Mouse (Mus musculus): ENCODE results near the gene Lef1.
A peak's percentile ranks its signal among the peaks of the same experiment; 100 is the strongest.

The Lef1 gene

DNA sequence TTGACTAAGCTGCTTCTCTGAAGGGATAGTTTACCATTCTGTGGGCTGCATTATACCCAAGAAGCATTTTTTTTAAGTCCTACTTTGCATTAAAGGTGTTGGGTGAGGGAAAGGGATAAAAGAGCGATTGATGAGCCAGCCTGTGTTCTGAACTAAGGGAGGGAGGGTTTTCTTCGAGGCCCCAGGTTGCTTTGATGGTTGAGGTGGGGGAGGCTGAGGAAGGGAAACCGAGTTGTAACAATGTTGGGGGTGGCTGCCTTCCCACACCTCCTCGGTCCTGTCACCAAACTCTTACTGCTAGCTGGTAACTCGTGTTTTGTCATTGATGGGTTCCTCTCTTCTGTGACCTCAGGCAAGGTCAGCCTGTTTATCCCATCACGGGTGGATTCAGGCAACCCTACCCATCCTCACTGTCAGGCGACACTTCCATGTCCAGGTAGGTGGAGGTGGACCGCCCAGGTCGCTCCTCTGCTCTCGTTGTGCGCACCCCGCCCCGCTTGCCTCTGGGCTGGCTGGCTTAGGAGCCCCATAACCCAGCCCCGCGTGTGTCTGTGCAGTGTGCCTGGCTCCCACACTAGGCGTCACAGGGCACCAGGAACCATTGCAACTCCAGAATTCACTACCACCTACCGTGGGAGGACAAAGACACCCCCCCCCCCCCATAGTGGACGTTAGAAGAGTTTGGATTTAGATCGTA lies 80.5 kb downstream of the Lef1 start:
- no peak for DNase-seq (ENCODE audit: low spot score in 2 of 2)

DNA sequence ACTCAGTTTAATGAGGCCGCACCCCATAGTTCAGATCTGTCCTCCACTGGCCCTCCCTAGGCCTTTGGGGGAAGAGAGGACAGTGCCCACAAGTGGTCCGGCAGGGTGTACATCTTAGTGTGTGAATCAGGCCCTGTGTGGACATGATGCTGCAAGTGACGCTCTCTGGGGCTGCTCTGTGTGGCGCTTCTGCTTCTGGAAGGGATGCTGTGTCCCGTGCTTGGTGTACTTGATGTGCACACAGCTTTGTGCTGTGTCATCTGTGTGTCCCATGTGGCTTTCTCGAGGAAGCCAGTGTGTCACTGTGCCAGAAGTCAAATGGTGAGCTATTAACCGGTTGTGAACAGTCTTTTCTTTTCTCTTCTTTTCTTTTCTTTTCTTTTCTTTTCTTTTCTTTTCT lies 81.2 kb downstream of the Lef1 start:
- no peak for DNase-seq (ENCODE audit: low spot score in 2 of 2)

- DNase-seq (ENCODE audit: low spot score in 2 of 2), result no peak
These were observed 85.8 kb downstream of the Lef1 start for GRCm38 (mm10) chr3:131196050-131196449.

GRCm38 (mm10) chr3:131196507-131197019 lies 86.3 kb downstream of the Lef1 start:
- DNase-seq (ENCODE audit: low spot score in 2 of 2), result no peak

DNA sequence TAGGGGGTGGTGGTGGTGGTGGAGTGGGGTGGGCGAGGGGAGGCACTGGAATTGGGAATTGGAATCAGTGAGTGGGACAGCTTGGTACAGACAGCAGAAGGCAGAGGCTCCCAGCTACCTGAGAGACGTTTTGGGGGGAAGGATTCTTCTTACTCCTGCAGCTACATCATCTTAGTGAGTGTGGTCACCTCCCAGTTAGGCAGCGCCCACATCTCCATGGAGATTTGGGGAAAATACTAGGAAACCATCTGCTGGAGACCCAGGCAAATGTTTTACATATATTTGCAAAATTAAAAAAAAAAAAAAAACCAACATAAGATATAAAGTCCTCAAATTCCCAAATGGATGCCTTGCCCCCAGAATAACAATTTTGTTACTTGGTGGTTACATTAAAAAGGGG lies 88.7 kb downstream of the Lef1 start:
- DNase-seq (ENCODE audit: low spot score in 2 of 2), result no peak

GRCm38 (mm10) chr3:131199590-131200288 lies 89.5 kb downstream of the Lef1 start:
- no peak for DNase-seq (ENCODE audit: low spot score in 2 of 2)

DNA sequence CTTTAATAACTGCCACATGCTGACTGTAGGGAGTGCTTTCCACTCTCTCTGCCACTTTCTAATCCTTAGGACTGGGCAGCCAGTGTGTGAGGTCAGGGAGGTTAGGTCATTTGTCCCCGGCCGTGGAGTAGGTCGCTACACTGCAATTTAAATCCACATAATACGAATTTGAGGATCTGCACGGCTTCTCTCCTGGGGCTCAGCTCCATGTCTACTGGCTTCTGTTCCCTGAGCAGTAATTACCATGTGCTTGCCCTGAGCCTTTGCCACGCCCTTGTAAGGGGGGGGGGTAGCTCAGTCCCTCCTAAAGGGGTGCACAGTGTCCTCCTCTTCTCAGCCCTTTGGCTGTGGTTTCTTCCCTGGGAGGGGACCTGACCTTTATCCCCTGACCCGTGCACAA lies 92.0 kb downstream of the Lef1 start:
- no peak for DNase-seq (ENCODE audit: low spot score in 2 of 2)

DNA sequence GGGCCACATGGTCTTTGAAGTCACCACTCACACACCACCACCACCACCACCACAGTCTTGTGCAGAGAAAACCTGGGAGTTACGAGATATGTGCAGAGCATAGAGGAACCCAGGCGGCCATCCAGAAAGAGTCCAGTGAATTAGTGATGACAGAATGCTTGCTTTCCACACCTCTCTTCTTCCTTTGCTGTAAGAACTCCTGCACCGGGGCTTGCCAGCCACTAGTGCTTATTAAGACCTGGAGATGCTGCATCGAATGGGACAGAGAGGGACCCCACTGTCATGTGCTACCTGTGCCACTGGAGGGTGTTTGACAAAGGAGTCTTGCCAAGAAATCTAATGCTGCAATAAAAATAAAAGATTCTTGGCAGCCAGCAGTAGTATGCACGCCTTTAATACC lies 97.6 kb downstream of the Lef1 start:
- DNase-seq (ENCODE audit: low spot score in 2 of 2), result no peak

GRCm38 (mm10) chr3:131208265-131208891 lies 98.1 kb downstream of the Lef1 start:
- DNase-seq (ENCODE audit: low spot score in 2 of 2), result no peak

GRCm38 (mm10) chr3:131212200-131212599 lies 101.9 kb downstream of the Lef1 start:
- no peak for DNase-seq (ENCODE audit: low spot score in 2 of 2)

GRCm38 (mm10) chr3:131214060-131214658 lies 103.9 kb downstream of the Lef1 start:
- DNase-seq (ENCODE audit: low spot score in 2 of 2), result no peak

GRCm38 (mm10) chr3:131214841-131215240 lies 104.6 kb downstream of the Lef1 start:
- no peak for DNase-seq (ENCODE audit: low spot score in 2 of 2)

DNA sequence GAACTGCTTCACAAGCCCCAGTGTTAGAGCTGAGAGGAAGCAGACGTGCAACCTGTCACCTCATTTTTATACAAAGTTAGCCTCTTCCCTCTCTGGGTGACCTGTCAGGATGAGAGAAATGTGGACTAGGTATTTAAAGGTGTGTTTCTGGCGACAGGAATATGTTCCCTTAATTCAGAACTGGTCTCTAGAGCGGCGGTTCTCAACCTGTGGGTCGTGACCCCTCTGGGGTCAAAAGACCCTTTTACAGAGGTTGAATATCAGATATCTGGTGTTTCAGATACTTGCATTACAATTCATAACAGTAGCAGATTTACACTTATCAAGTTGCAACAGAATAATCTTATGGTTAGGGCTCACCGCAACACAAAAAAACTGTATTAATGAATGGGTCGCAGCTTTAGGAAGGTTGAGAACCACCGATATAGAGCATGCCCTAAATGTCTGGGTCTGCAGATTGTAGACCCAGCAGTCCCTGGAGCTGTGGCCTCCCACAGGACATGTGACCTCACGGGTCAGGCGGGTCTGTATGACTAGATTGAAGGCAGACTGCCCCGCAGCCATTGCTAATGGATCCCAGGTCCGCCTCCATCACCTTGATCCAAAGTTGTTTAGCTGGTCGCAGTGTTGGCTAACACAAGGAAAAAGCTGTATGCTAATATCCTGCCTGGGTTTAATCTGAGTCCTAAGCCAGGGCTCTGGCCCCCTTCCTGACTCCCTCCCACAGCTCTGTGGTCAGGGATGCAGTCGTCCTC lies 108.5 kb downstream of the Lef1 start:
- DNase-seq (ENCODE audit: low spot score in 2 of 2), result no peak

DNA sequence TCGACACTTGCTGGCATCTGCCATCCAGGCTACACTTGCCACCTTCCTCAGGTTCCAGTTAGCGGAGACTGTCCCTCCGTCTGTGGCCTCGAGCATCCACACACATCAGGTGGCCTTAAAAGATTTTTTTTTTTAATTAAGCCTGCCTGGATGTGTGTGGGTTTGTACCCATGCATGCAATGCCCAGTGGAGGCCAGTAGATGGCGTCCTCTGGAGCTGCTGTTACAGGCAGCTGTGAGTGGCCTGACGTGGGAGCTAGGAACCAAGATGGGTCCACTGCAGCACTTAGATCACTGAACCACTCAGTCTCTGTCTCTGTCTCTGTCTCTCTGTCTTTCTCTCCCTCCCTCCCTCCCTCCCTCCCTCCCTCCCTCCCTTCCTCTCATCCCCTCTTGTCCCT lies 117.8 kb downstream of the Lef1 start:
- no peak for DNase-seq (ENCODE audit: low spot score in 2 of 2)

DNA sequence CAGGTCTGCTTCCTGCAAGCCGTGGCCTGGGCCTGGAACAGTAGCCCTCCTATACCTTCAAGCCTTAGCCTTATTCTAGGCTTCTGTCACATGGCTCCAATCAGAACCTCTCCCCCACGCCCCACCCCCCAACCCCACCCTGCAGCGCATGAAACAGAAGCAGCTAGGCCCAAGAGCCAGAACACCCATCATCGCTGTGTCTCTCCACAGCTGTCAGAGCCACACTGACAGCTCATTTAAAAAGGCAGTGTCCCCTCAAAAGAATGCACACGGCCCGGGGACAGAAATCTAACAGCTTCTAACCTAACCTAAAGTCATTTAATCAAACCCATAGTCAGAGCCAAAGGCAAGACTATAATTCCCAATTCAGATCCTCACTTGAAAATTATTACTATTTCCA lies 126.8 kb downstream of the Lef1 start:
- DNase-seq (ENCODE audit: low spot score in 2 of 2), result no peak

DNA sequence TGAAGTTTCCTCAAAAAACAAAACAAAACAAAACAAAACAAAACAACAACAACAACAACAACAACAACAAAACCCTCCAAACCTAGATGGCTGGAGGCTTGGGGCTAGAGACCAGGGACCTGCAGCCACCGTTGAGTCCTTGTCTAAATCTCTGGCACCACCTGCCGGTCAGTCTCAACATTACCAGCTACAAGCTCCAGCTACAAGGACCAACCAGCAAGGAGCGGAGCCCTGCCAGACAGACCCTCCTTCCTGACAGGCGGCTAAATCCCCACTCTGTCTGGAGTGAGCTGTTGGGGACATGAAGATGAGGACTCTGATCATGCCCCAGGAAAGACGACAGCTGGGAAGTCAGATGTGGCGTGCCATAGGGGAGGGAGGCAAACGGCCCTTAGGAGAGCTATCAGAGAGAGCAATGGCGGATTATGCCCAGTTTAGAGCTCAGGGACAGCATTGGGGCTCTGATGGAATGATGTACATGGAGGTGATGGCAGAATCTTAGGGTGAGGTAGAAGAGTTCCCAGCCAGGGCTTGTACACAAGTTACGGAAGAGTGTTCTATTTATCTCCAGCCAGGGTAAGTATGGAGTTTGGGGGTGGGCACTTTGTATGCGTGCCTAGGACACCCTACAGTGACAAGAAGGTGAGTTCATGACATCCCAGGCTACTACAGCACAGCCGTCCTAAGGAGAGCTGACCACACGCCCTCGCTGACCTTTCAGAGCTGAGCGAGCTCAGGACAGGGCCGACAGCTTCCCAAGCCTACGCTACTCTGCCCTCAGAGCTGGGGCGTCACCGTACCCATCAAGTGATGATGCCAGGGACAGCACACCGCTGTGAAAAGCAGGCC lies 127.7 kb downstream of the Lef1 start:
- DNase-seq (ENCODE audit: low spot score in 2 of 2), result peak; percentile 29 to 75

- peak; percentile 33 to 54 for DNase-seq (ENCODE audit: low spot score in 2 of 2)
These were observed 135.7 kb downstream of the Lef1 start for GRCm38 (mm10) chr3:131245766-131246578.

- DNase-seq (ENCODE audit: low spot score in 2 of 2), result no peak
These were observed 136.3 kb downstream of the Lef1 start for GRCm38 (mm10) chr3:131246579-131247046.

DNA sequence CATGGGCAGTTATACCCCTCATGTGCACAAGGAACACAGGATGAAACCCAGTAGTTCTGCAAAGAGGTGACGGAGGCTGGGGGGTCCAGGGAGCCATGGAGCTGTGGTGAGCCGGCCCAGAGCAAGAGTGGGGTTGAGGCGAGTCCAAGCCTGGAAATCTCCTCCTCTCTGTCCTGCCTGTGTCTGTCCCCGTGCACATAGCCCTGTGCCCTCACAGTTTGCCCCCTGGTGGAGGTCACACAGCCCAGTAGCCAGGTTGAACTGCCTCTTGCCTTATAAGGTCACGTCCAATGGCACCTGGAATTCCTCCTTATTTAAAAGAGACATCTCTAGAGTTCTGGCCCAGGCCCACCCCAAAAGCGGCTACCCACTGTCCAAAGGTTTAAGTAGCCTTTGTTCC lies 137.2 kb downstream of the Lef1 start:
- DNase-seq (ENCODE audit: low spot score in 2 of 2), result no peak

DNA sequence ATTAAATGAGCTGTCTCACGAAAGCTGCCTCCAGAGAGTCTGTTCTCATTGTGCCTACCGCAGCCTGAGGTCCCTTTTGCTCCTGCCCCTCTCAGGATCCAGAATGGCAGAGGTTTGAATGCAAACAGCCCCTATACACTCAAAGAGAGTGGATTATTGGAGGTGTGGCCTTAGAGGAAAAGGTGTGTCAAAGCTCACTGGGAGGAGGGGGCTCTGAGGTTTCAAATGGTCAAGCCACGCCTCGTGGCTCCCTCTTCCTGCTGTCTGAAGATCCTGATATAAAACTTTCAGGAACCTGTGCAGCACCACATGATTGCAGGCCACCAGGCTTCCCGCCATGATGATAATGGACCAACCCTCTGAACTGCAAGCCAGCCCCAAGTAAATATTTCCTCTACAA lies 137.6 kb downstream of the Lef1 start:
- DNase-seq (ENCODE audit: low spot score in 2 of 2), result no peak
